Mouse (Mus musculus) granulocyte monocyte progenitor cell, adult 5-6 weeks (primary cell): ENCODE measurements around the gene Plekhh1. TPM values are rescaled to one million over a fixed set of nuclear protein-coding genes. Genes with fewer than 3 reads are reported as not detected.
"Not testable (repeated sequence)": the region's sequence is repeated elsewhere in the genome, so short reads cannot be mapped to it uniquely, and the experiment has no call there.

Experiments
- ATAC-seq: replicated peaks from 2 replicates; pipeline ENCODE4 v1.8.0; 2016; ENCODE audit warnings: mild to moderate bottlenecking, moderate TSS enrichment, inconsistent platforms; ENCODE audit not compliant: poor library complexity, severe bottlenecking
- total RNA-seq, 2 experiments: library from RNA; stranded (forward) in 1 of 2; stranded (reverse) in 1 of 2; fragments of 200-712, 200-1000 nt in 1 of 2; fragments of >200 nt in 1 of 2; fragmentation: Nextera tagmentation in 1 of 2; gene quantifications; 2 replicates each; pipeline ENCODE4 v1.2.3; 2014 to 2017

The Plekhh1 gene
- total RNA-seq, 2 experiments from 2014 or later, result 0.21 to 0.41 TPM

DNA sequence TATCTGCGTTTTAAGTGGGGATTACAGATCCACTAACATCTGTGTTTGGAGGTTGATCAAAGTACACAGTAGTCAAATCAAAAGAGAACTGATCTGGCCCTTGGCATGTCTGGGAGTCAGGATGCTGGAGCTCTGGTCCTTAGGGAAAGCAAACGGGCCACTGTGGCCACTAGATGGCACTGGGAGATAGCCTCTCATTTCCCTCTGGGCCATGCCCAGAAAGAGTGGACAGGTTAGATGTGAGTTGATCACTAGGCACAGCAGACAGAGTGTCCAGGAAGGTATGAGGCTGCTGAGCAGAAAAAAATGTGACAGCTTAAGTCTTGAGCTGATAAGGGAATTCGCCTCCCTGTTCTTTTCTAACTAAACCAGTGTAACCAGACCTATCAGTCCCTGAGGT, 6.1 kb upstream of the Plekhh1 start:
- peak; percentile 62; the same call in 1 of the 2 replicates for ATAC-seq

DNA sequence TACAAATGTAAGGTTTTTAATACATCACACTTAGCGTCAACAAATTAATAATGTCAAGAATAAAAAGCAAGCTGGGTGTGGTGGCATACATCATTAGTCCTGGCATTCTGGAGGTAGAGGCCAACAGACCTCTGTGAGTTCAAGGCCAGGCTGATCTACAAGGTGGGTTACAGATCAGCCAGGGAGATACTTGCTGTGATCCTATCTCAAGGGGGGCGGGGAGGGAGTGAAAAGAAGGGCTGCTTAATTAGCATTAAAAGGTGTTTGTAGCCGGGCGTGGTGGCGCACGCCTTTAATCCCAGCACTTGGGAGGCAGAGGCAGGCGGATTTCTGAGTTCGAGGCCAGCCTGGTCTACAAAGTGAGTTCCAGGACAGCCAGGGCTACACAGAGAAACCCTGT, 1.4 kb upstream of the Plekhh1 start:
- not testable (repeated sequence) for ATAC-seq

DNA sequence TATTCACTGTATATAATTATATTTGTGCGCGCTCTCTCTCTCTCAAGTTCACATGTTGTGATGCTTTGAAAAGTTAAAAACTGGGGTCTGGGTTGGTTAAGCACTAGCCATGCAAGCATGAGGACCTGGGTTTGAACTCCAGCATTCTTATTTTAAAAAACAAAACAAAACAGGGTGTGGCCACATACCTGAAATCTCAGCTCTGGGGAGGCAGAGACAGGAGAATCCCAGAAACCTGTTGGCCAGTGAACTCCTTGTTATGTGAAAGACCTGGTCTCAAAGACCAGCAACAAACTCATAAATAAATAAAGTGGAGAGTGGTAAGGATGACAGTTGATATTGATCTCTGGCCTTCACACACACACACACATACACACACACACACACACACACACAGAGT, 5.4 kb downstream of the Plekhh1 start:
- ATAC-seq, result no peak

DNA sequence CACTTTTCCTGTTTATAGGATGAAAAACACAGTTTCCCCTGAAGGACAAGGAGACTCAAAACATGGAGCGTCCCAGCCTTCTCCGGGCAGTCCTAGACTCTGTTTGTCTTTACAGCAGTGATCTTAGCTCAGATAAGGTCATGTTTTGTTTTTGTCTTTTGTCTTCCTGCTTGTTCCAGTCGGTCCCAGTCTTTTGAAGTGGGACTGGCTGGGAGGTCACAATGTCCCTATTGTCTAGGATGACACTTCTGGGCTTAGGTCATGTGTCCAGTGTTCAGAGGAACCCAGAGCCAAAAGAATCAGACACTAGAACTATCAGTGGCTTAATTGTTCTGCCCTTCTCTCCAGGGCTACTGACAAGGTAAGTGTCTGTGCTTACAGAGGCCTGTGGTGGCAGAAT, 6.4 kb downstream of the Plekhh1 start:
- no peak for ATAC-seq

DNA sequence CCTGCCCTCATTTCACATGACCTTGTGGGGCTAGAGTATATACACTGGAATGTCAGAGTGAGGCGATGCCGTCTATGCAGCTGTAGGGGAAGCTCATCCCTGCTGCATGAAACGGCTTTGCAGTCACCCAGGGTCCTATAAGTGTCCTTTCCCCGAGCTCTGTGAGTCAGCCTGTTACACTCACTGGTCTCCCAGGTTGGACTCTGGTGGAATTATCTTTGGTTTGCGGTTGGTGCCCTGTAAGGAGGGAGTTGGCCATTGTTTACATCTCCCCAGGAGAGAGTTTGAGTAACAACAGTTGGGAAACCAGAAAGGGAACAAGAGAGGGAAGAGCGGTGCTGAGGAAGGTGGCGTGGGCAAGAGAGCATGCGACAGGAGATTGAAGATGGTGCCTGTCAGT, 10.7 kb downstream of the Plekhh1 start:
- ATAC-seq, result no peak

DNA sequence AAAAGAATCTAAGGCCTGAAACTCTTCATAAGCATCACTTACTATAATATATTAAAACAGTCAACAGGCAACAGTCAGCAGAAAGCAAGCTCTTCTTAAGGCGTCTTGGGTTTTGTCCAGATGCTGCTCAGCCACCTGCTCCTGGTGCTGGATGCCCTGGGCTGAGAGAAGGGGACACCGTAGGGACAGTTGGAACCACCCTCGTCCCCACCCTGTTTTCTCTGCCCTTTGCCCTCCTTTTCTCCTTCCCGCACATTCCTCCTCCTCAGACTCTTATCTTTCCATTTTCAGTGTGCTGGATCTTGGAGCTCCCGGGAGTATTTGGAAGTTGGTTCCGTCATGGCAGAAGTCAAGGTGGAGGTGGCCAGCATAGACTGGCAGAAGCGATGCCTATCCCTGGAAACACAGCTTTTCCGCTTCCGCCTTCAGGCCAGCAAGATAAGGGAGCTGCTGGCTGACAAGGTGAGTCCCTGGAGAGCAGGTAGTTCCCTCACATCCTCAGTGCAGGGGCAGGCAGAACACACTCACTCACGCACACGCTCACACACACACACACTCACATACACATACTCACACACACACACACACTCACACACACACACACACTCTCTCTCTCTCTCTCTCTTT, 11.4 kb downstream of the Plekhh1 start:
- ATAC-seq, result no peak

DNA sequence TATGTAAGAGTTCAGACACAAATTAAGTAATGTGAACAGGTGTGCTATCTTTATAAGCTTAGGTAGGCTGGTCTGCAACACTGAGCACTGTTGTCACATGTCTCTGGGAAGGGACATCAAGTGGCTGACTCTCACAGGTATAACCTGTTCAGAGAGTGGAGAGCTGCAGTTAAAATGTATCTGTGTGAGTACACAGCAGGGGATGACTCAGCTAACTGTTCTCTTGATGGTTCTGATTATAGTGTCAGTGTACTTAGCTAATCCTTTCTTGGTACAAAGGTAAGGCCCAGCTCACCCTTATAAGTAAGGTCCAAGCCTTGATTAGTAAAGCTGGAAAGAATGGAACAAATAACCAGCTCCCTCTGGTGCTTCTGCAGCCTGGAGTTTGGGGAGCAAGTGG, 12.5 kb downstream of the Plekhh1 start:
- no peak for ATAC-seq

DNA sequence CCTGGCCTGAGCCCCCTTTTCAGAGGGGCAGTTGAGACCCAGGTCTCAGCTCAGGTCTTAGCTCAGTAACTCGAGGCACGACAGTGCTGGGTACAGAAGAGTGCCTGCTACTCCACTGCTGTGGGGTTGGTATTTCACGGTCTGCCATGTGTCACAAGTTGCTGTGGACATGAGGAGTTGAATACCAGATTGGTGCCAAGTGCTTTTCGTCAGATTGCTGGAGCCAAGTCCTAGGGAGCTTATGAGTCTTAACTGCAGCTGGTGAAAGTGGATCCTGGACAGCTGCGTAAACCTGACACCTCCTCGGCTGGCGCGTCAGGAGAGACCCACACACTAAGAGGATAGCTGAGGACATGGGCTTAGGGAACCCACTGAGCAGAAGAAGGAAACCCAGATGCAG, 15.7 kb downstream of the Plekhh1 start:
- ATAC-seq, result no peak

DNA sequence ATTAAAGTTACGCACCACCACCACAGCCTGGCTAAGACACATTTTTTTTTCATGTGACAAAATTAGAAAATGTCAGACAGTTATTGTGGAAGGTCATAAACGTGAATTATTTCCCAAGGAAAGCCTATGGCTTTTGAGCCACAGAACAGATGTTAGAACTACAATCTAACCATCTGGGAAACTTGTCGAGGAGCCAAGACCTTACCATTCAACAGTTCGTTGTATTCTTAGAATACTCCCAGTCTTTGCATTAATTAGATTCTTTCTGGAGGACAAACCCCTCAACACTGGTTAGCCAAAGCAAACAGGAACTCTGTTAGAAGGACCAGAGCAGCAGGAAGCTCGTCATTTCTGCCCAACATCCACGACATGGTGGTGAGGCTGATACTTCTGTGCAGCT, 17.2 kb downstream of the Plekhh1 start:
- no peak for ATAC-seq

DNA sequence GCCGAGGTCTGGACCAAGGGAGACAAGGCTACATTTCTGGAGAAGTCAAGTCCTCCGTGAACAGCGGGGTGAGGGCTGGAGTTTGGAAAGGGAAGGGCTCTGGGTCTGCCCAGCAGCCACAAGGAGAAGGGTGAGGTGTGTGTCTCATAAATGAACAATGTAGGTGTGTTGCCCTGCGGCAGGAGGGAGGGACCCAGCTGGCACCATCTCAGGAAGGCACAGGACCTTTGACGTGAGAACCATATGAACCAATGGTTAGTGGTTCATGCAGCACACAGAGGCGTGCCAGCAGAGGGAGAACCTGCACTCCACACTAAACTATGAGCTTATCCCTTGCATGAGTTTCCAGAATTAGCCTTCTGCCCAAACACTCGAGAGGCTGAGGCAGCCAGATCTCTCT, 18.2 kb downstream of the Plekhh1 start:
- no peak for ATAC-seq

DNA sequence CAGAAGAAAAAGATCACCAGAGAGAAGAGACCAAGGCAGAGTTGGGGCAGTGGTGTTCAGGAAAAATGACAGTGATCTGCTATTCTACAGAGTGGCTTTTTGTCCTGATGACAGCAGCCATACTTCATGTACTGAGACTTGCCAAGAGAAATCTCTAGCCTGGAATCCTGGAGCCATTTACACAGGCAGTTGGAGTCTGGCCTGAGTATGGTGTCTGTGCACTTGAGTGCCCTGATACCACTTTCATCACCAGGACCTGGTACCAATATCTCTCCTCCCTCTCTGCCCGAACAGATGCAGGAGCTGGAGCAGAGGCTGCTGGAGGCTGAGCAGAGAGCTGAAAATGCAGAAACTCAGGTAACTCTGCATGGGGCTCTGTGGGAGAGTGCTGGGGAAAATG, 19.9 kb downstream of the Plekhh1 start:
- ATAC-seq, result no peak

DNA sequence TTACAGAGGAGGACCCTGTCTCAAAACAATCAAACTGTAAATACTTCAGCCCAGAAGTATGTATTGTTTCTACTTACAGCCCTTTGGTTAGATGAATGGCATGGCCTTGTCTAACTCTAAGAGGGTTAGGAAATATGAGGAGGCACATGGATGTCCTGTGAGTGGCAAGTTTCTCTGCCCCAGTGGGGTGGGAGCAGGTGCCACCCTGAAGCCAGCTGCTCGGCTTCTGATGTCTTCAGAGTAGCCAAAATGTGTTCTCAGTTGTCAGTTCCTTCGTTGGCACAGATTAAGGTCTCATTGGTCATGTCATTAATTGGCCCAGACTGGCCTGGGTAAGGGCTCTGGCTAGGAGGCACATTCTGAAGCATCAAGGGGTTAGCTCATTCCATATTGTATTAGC, 20.8 kb downstream of the Plekhh1 start:
- ATAC-seq, result no peak

DNA sequence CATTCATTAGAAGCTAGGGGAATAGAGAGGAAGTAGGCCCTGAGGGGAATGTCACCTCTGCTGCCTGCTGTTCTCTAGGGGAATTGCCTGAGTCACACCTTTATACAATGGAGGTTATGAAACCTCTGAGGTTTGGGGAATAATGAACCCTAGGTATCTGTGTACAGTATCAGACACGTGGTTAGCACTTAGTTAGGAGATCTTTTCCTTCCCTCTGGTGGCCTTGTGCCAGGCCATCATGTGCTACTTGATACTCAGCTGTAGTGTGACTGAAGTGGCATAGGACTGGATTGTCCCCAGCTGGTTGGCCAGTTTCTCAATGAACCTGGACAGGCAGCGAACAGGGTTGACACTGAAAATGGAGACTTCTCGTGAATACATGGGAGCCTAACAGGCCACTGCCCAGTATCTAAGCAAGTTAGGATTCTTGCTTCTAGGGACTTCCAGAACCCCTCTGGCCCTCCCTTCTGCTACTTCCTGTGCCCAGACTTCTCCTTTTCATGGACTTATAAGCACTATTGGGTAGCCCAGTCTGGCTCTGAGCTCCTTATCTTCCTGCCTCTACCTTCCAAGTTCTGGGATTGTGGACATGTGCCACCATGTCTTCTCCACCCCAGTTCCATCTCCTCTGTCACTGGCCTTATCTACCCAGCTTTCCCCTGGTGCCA, 21.7 kb downstream of the Plekhh1 start:
- ATAC-seq, result peak; percentile 67

DNA sequence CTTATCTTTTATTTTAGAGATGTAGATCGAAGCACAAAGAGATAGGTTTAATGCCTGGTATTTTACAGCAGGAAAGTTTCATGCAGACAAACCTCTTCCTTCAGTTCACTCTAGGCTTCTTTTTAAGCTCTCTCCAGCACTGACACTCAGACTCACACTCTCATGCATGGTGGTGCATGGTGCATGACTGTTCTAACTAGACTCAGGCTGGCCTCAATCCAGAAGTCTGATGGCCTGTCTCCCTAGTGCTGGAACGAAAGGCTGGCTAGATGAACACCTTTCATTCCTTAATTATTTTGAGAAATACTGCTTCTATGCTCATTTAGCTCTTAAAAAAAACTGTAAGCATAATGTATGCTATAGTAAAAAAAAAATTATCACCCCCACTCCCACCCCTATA, 23.1 kb downstream of the Plekhh1 start:
- no peak for ATAC-seq

DNA sequence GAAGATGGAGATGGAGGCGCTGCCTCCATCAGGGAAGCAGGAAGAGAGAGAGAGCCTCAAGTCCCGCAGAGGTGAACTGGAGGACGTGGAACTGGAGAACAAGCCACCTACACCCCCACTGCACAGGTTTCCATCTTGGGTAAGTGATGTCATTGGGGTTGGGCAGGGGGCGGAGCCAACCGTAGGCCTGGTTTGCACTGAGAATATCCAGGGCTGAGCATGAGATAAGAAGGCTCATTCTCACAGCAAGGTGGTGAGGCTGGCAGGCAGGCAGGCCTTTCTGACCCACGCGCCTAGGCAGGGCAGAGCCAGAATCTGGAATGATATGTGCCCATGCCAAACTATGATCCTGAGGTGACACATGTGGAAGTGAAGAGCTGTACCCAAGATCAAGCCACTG, 26.3 kb downstream of the Plekhh1 start:
- ATAC-seq, result peak; percentile 17; the same call in 1 of the 2 replicates

DNA sequence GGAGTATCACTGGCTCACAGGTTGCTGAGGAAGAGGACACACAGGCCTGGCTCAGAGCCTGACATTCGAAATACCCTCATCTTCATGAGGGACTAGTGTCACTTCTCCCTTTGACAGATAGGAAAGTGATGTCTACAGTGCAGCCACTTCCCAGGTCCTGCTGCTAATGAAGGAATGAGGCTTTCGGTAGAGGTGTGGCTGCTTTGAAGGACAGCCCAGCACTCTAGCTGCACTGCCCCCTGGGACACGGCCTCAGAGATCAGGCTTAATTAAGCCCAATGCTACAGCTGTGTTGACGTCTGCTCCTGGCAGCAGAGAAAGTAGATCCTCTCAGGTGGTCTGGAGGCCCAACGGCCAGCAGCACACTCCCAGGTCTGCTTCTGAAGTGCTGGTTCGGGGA, 30.6 kb downstream of the Plekhh1 start:
- ATAC-seq, result no peak

DNA sequence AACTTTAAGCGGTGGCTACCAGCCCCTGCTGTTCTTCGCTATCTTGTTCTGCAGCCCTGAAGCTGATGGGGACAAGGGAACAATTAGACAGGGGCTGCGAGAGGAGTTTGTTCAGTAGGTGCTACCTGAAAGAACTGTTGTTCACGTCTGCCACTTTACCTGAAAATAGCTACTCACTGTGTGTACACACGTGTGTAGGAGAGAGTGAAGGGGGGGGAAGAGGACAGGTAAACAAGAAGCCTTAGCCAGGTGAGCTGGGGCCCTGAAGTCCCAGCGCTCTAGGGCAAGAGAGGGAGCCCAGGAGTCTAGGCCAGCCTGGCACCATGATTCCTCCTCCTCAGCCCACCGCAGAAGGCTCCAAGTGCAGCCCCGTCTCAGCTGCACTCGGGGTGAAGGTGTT, 31.2 kb downstream of the Plekhh1 start:
- no peak for ATAC-seq

DNA sequence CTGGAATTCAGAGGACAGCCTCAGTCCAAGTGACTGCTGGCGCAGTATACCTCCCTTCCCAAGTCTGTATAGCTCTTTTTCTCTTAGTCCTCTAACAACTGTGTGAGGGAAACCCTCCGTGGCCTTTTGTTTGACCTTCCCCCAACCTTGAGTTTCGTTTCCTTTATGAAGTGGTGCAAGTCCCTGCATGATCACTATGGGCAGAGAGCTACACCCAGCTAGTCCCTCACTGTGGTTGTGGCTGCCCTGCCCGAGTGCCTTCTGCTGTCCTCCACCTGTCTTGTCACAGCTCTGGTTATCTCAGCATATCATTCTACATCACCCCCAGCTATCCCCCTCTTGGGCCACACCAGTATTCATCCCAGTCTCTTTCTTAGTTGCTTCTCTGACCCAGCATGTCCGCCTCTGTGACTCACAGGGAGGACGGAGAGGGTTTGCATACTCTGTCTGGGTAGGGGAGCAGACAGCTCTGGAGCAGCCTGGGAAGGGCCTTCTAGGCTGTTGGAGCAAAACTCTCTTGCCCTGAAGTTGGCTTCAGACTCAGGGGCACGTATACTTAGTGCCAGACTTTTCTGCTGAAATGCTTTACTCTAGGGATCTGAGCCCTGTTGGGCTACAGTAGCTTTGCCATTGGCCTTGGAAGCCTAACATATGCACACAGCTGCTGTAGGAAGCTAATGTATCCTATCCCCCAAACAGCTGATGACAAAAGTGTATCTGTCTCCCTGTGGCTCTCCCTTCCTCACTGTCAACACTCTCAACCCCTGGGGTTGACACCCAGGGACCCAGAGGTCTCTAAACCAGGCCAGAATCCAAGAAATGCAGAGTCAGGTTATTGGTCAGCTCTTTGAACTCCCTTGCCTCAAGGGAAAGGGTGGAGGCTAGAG, 32.0 kb downstream of the Plekhh1 start:
- peak; percentile 94 for ATAC-seq

DNA sequence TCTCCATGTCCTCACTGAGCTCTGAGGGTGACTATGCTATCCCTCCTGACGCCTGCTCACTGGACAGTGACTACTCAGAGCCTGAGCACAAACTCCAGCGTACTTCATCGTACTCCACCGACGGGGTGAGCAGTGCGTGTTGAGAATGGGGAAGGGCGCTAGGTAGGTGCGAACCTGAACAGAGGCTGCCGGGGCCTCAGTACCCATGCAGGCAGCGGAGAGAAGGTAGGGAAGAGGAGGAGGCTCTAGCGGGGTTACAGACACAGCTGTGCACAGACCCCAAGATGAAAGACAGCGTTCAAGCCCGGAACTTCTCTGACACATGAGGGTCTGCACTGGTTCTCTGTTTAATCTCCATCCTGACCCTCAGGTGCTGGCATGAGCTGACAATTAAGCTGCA, 35.5 kb downstream of the Plekhh1 start:
- no peak for ATAC-seq

DNA sequence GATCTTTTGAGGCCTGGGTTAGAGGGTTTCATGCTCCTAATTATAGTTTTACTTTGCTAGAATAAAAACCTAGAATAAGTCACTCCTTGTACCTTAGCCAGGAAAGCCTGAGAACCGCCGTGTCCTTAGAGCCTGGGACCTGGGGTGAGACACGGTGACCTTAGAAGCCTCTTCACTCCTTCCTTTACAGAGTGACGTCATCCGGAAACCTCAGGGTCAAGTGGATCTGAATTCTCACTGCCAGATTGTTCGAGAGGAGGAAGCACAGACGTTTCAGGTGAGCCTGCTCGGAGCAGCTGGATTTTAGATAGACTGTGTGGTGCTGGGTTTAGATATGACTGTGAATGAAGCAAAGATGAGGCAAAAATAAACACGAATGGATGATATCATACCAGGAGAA, 37.5 kb downstream of the Plekhh1 start:
- ATAC-seq, result no peak

DNA sequence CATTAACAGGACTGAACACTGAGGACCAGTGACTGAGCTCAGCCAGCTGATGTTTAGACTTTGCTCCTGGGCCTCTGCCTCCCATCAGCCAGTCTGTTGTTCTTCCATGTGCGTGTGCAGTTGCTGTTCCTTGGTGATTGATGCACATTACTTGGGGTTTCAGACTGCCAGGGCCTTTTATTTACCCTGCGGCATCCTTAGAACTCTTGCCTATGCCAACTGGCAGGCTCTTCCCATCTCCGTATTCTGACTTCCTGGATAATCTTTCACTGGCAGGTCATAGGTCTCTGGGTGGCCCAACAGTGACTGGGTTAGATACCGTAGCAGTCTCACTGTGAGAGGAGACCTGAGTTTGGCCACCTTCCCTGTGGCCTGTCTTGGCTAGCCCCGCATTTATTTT, 38.6 kb downstream of the Plekhh1 start:
- no peak for ATAC-seq
